Mouse (Mus musculus) induced T-regulatory cell, adult 2 months (primary cell): ENCODE measurements around the gene Cdx2.

Experiments used
- DNase-seq: peaks from one replicate; pipeline ENCODE4 v3.0.0-alpha.2; 2012; ENCODE audit warnings: low read depth

Cdx2 gene

GRCm38 (mm10) chr5:147292506-147293120 is 14.5 kb downstream of the Cdx2 start:
- no peak for DNase-seq

GRCm38 (mm10) chr5:147291764-147292505 is 15.1 kb downstream of the Cdx2 start:
- no peak for DNase-seq

- no peak for DNase-seq
Measured at GRCm38 (mm10) chr5:147284365-147284764, 22.7 kb downstream of the Cdx2 start.

GRCm38 (mm10) chr5:147277547-147277925 is 29.5 kb downstream of the Cdx2 start:
- DNase-seq: no peak

- DNase-seq: no peak
Measured at GRCm38 (mm10) chr5:147276701-147277546, 30.1 kb downstream of the Cdx2 start.

GRCm38 (mm10) chr5:147275761-147276160 is 31.3 kb downstream of the Cdx2 start:
- no peak for DNase-seq

- DNase-seq: no peak
Measured at GRCm38 (mm10) chr5:147274174-147275141, 32.6 kb downstream of the Cdx2 start.

GRCm38 (mm10) chr5:147272808-147273345 is 34.2 kb downstream of the Cdx2 start:
- no peak for DNase-seq

- DNase-seq: no peak
Measured at GRCm38 (mm10) chr5:147272046-147272807, 34.8 kb downstream of the Cdx2 start.

- DNase-seq: no peak
Measured at GRCm38 (mm10) chr5:147270673-147271655, 36.1 kb downstream of the Cdx2 start.

GRCm38 (mm10) chr5:147269926-147270672 is 37.0 kb downstream of the Cdx2 start, which contains the start of gene Pdx1:
Gene Pdx1, plus strand, starts transcription at chr5:147269959.
- DNase-seq: no peak

- no peak for DNase-seq
Measured at GRCm38 (mm10) chr5:147269371-147269770, 37.7 kb downstream of the Cdx2 start.

GRCm38 (mm10) chr5:147268728-147269127 is 38.3 kb downstream of the Cdx2 start:
- DNase-seq: no peak

GRCm38 (mm10) chr5:147267434-147267833 is 39.6 kb downstream of the Cdx2 start:
- DNase-seq: no peak

GRCm38 (mm10) chr5:147263945-147264344 is 43.1 kb downstream of the Cdx2 start:
- DNase-seq: no peak

- no peak for DNase-seq
Measured at GRCm38 (mm10) chr5:147261899-147262541, 45.0 kb downstream of the Cdx2 start.

GRCm38 (mm10) chr5:147260778-147261177 is 46.3 kb downstream of the Cdx2 start:
- no peak for DNase-seq

- no peak for DNase-seq
Measured at GRCm38 (mm10) chr5:147260189-147260588, 46.9 kb downstream of the Cdx2 start.
